Mouse (Mus musculus): ENCODE results near the gene Vmn2r92. TPM values are rescaled to one million over a fixed set of nuclear protein-coding genes. Genes with fewer than 3 reads are reported as not detected.

The Vmn2r92 gene
- polyA plus RNA-seq (2014; fragmentation: Illumina TruSeq; extraction: RNeasy Lipid Tissue Mini Kit (QIAGEN cat#74804); ENCODE audit: low read depth, low replicate concordance), result 0.10 TPM

DNA sequence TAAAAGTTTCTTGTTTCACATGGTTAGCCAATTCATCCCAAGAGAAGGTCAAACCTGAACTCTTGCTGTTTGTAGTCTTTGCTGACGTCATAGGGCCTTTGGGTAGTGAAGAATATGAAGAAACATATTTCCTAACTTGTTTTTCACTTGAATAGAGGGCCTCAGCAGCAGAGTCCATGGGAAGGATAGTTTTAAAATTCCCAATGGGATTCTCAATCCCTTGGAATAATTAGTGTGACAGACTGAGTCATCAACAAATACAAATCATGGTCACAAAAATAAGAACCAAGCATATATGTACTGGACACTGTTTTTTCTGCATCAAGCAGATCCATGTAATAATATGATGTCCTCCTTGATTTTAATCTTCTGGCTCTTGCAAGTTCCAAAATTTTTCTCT, at the start of gene Vmn2r92:
Gene Vmn2r92 (plus strand): TSS at position 301 of the 400 bp plus-strand sequence.

Other genes with a start within 250 kb of the Vmn2r92 start
- gene Fpr-rs4, start 130.2 kb upstream of the Vmn2r92 start, polyA plus RNA-seq (2014; fragmentation: Illumina TruSeq; extraction: RNeasy Lipid Tissue Mini Kit (QIAGEN cat#74804); ENCODE audit: low read depth, low replicate concordance), result not detected
- not detected for gene Vmn2r124, start 102.5 kb upstream of the Vmn2r92 start, polyA plus RNA-seq (2014; fragmentation: Illumina TruSeq; extraction: RNeasy Lipid Tissue Mini Kit (QIAGEN cat#74804); ENCODE audit: low read depth, low replicate concordance)
- gene Vmn2r91, start 66.9 kb upstream of the Vmn2r92 start, polyA plus RNA-seq (2014; fragmentation: Illumina TruSeq; extraction: RNeasy Lipid Tissue Mini Kit (QIAGEN cat#74804); ENCODE audit: low read depth, low replicate concordance), result not detected
- not detected for gene Vmn2r94, start 125.9 kb downstream of the Vmn2r92 start, polyA plus RNA-seq (2014; fragmentation: Illumina TruSeq; extraction: RNeasy Lipid Tissue Mini Kit (QIAGEN cat#74804); ENCODE audit: low read depth, low replicate concordance)
- not detected for gene Vmn2r93, start 146.2 kb downstream of the Vmn2r92 start, polyA plus RNA-seq (2014; fragmentation: Illumina TruSeq; extraction: RNeasy Lipid Tissue Mini Kit (QIAGEN cat#74804); ENCODE audit: low read depth, low replicate concordance)